18 mouse cellular contexts compared by ENCODE assay signal in the genomic region with DNA sequence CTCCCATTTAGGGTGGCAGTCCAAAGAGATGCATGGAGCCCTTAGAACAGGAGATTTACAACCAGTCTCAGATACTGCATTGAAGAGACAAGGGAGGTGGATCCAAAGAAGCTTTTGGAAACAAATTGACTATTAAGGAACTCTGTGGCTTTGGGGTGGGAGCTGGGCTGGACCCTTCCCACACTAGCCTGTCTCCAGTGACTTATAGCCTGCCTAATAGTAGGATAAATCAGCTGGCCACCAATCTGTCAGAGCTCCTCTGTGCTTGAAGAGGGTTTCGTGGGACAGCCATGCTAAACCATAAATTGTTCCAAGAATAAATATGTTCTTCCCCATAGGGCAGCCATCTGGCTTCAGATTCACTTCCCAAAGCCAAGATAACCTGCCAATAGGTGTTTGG. TPM values are rescaled to one million over a fixed set of nuclear protein-coding genes. Genes with fewer than 3 reads are reported as not detected.
DNase-seq lines count a peak whose midpoint lies in the region; ATAC-seq and TF ChIP-seq lines count a peak whose summit lies in the region.
"Had no signal": no experiment of that assay in that cellular context is flagged by ENCODE, and none has a peak within 500 bp of the region (broad histone marks: within the 10 kb centered on the region; RNA-seq: fewer than 3 reads in every experiment).

No protein-coding gene starts in this region.

- no peak overlapping the region for H3K4me2 ChIP-seq in neural tube, embryonic 13.5 days
- no peak overlapping the region for H3K4me2 ChIP-seq in neural tube, embryonic 15.5 days
- H3K4me2 ChIP-seq: embryonic facial prominence, embryonic 12.5 days; forebrain, embryonic 13.5 days; forebrain, embryonic 15.5 days had no signal

- no peaks in the 10 kb centered on the region; the same call in 1 of the 2 replicates for H3K9me3 ChIP-seq in neural tube, embryonic 13.5 days
- no peaks in the 10 kb centered on the region for H3K9me3 ChIP-seq in neural tube, embryonic 15.5 days (replicated peaks)
- H3K9me3 ChIP-seq: embryonic facial prominence, embryonic 10.5 days; embryonic facial prominence, embryonic 12.5 days; forebrain, embryonic 13.5 days; forebrain, embryonic 15.5 days had no signal

- TF ChIP-seq CTCF in layer of hippocampus, adult 2 months (conservative IDR thresholded peaks at IDR 0.05) = no peak

- H3K36me3 ChIP-seq in neural tube, embryonic 13.5 days = no peaks in the 10 kb centered on the region
- H3K36me3 ChIP-seq in neural tube, embryonic 15.5 days = no peaks in the 10 kb centered on the region
- H3K36me3 ChIP-seq: forebrain, embryonic 15.5 days had no signal

- H3K9ac ChIP-seq in neural tube, embryonic 13.5 days = no peak overlapping the region
- H3K9ac ChIP-seq in neural tube, embryonic 15.5 days (replicated peaks) = no peak overlapping the region
- H3K9ac ChIP-seq: embryonic facial prominence, embryonic 12.5 days; forebrain, embryonic 13.5 days; forebrain, embryonic 15.5 days had no signal

- H3K4me3 ChIP-seq in layer of hippocampus, adult 2 months = no peak overlapping the region
- no peak overlapping the region for H3K4me3 ChIP-seq in neural tube, embryonic 13.5 days
- no peak overlapping the region for H3K4me3 ChIP-seq in neural tube, embryonic 15.5 days (replicated peaks)
- H3K4me3 ChIP-seq: embryonic facial prominence, embryonic 10.5 days; embryonic facial prominence, embryonic 12.5 days; forebrain, embryonic 13.5 days; forebrain, embryonic 15.5 days had no signal

- peak overlapping the region; percentile 5; the same call in 1 of the 2 replicates for H3K27ac ChIP-seq in layer of hippocampus, adult 2 months
- no peak overlapping the region for H3K27ac ChIP-seq in neural tube, embryonic 13.5 days (replicated peaks)
- H3K27ac ChIP-seq in neural tube, embryonic 15.5 days (replicated peaks) = no peak overlapping the region
- H3K27ac ChIP-seq: embryonic facial prominence, embryonic 10.5 days; embryonic facial prominence, embryonic 12.5 days; forebrain, embryonic 13.5 days; forebrain, embryonic 15.5 days had no signal

- DNase-seq in layer of hippocampus, adult 2 months (ENCODE audit: low spot score in 2 of 2) = no peak
- no peak for DNase-seq in layer of hippocampus, adult 9-10 months (ENCODE audit: low spot score)
- DNase-seq in neural tube, embryonic 10.5 days (ENCODE audit: extremely low spot score, low spot score) = no peak
- DNase-seq in embryo, embryonic 11 days = no peak
- DNase-seq: adrenal gland, adult 2 months; adrenal gland, postnatal 10 days; adrenal gland, postnatal 25 days; cerebellum, adult 11 months; cerebellum, adult 18-20 months; cerebellum, adult 8-10 months; cerebellum, adult 9-11 months; cerebellum, postnatal 36 days had no signal

- no peaks in the 10 kb centered on the region for H3K27me3 ChIP-seq in neural tube, embryonic 13.5 days
- H3K27me3 ChIP-seq in neural tube, embryonic 15.5 days (replicated peaks) = no peaks in the 10 kb centered on the region
- H3K27me3 ChIP-seq: embryonic facial prominence, embryonic 12.5 days; forebrain, embryonic 15.5 days had no signal

- peak; percentile 60 for ATAC-seq in neural tube, embryonic 13.5 days (ENCODE audit: low read depth)
- ATAC-seq in neural tube, embryonic 15.5 days (ENCODE audit: low FRiP score) = peak; percentile 59
- ATAC-seq: forebrain, embryonic 13.5 days; forebrain, embryonic 15.5 days had no signal

- peaks cover 70% of the 10 kb centered on the region for H3K4me1 ChIP-seq in neural tube, embryonic 13.5 days (replicated peaks)
- peaks cover 54% of the 10 kb centered on the region for H3K4me1 ChIP-seq in neural tube, embryonic 15.5 days

- 27% methylated on average over 1 of the region's 1 CpGs for WGBS in neural tube, embryonic 13.5 days
- 38% methylated on average over 1 of the region's 1 CpGs for WGBS in neural tube, embryonic 15.5 days

RNA-seq across cellular contexts. Expression of gene Lrrc4, which starts 43.8 kb away (rescaled TPM):
- total RNA-seq in layer of hippocampus, adult 2 months (2021) = 10 to 100 TPM; 96.2 to 98.8 TPM
- 5.9 and 6.0 TPM in 2 replicates for polyA plus RNA-seq in neural tube, embryonic 13.5 days (2015; fragmentation: Nextera tagmentation; extraction: Ambion mirVana)
- 7.2 and 8.5 TPM in 2 replicates for polyA plus RNA-seq in neural tube, embryonic 15.5 days (2015; fragmentation: Nextera tagmentation; extraction: Ambion mirVana)
